Mouse (Mus musculus) C2C12 (cell line): ENCODE measurements around the gene Ncapg. TPM values are rescaled to one million over a fixed set of nuclear protein-coding genes. Genes with fewer than 3 reads are reported as not detected.

Source experiments
- H3K27me3 ChIP-seq: one replicate; pipeline ENCODE4 v1.6.1; 2011; ENCODE audit not compliant: control insufficient read depth, insufficient read depth, insufficient read length
- H3K36me3 ChIP-seq: one replicate; pipeline ENCODE4 v1.6.1; 2011; ENCODE audit not compliant: control insufficient read depth, insufficient read depth
- H3K4me3 ChIP-seq: one replicate; pipeline ENCODE4 v1.5.1; 2011; ENCODE audit warnings: mild to moderate bottlenecking, control low read depth; ENCODE audit not compliant: poor library complexity, insufficient read depth, severe bottlenecking
- H3K79me2 ChIP-seq: one replicate; pipeline ENCODE4 v1.6.1; 2011; ENCODE audit not compliant: control insufficient read depth, insufficient read depth
- H3K79me3 ChIP-seq: one replicate; pipeline ENCODE4 v1.6.1; 2011; ENCODE audit warnings: low read depth, control low read depth
- H3ac ChIP-seq: one replicate; pipeline ENCODE3; 2011; ENCODE audit warnings: low read depth; ENCODE audit not compliant: control insufficient read depth, insufficient read length
- CEBPB ChIP-seq: IDR thresholded peaks from one replicate; pipeline ENCODE4 v1.6.1; 2011; ENCODE audit warnings: low read depth, mild to moderate bottlenecking, control low read depth, moderate library complexity
- CTCF ChIP-seq: IDR thresholded peaks from one replicate; pipeline ENCODE4 v1.5.1; 2011; ENCODE audit not compliant: control insufficient read depth, insufficient read depth, insufficient read length
- FOSL1 ChIP-seq: IDR thresholded peaks from one replicate; pipeline ENCODE4 v1.8.0; 2011; ENCODE audit warnings: mild to moderate bottlenecking, low read length; ENCODE audit not compliant: poor library complexity, insufficient read depth, severe bottlenecking
- MAX ChIP-seq: IDR thresholded peaks from one replicate; pipeline ENCODE4 v1.6.1; 2011; ENCODE audit warnings: mild to moderate bottlenecking, control low read depth
- MYOD1 ChIP-seq: IDR thresholded peaks from one replicate; pipeline ENCODE4 v1.6.1; 2011; ENCODE audit warnings: low read depth; ENCODE audit not compliant: control insufficient read depth, insufficient read length
- MYOG ChIP-seq: IDR thresholded peaks from one replicate; pipeline ENCODE4 v1.6.1; 2011; ENCODE audit not compliant: control insufficient read depth, insufficient read length; ENCODE audit errors: extremely low read depth
- USF1 ChIP-seq: IDR thresholded peaks from one replicate; pipeline ENCODE4 v1.6.1; 2011; ENCODE audit warnings: low read depth, mild to moderate bottlenecking, control low read depth, moderate library complexity
- long read RNA-seq, 2 experiments: library from polyadenylated mRNA; unstranded; transcript quantifications; one replicate each; pipeline ENCODE4 v2.0.0; 2019 to 2020
- polyA plus RNA-seq: library from polyadenylated mRNA; unstranded; fragments of >200 nt; fragmentation: generic; extraction: Trizol; gene quantifications from one replicate; pipeline ENCODE4 v1.2.1, GENCODE M21; 2012; ENCODE audit warnings: missing spikeins

The Ncapg gene
- 11.2 TPM for polyA plus RNA-seq
- long read RNA-seq, experiment 1, transcript Ncapg-201 (21 exons, 3,703 nt) = major isoform, 15 of 48 reads
- long read RNA-seq, experiment 1, partial matches to known transcripts = 22 of 48 reads
- long read RNA-seq, experiment 1, other reads (novel, unspliced or antisense) = 10 of 48 reads
- long read RNA-seq, experiment 2, transcript Ncapg-201 (21 exons, 3,703 nt) = major isoform, 266 of 486 reads
- long read RNA-seq, experiment 2, partial matches to known transcripts = 178 of 486 reads
- long read RNA-seq, experiment 2, other reads (novel, unspliced or antisense) = 41 of 486 reads

- Histone ChIP-seq H3ac (peak within 1 kb of the TSS; percentile 96), H3K36me3 (peaks cover 12% of the 10 kb centered on the region), H3K4me3 (peak within 1 kb of the TSS; percentile 65), H3K79me2 (peaks cover 38% of the 10 kb centered on the region), H3K27me3 (no peaks in the 10 kb centered on the region), H3K79me3 (peaks cover 17% of the 10 kb centered on the region)
- TF ChIP-seq USF1 = no peak
- TF ChIP-seq CEBPB = no peak
- no peak for TF ChIP-seq MYOG
- no peak for TF ChIP-seq CTCF
- no peak for TF ChIP-seq MYOD1
- no peak for TF ChIP-seq FOSL1
- no peak for TF ChIP-seq MAX
These were observed at the start of gene Ncapg for GRCm38 (mm10) chr5:45669598-45670279. Gene Ncapg (plus strand): TSS chr5:45669919.

- no peak for TF ChIP-seq USF1
- no peak for TF ChIP-seq CTCF
- no peak for TF ChIP-seq MYOD1
- no peak for TF ChIP-seq MAX
- TF ChIP-seq MYOG = no peak
- no peak for TF ChIP-seq CEBPB
- no peak for TF ChIP-seq FOSL1
- Histone ChIP-seq H3K4me3 (no peak overlapping the region), H3ac (no peak overlapping the region), H3K79me3 (no peaks in the 10 kb centered on the region), H3K27me3 (no peaks in the 10 kb centered on the region), H3K79me2 (no peaks in the 10 kb centered on the region), H3K36me3 (no peaks in the 10 kb centered on the region)
These were observed 48.2 kb upstream of the Ncapg start for GRCm38 (mm10) chr5:45621511-45621910.

- H3ac ChIP-seq = no peak overlapping the region
- H3K27me3 ChIP-seq = no peaks in the 10 kb centered on the region
- no peaks in the 10 kb centered on the region for H3K79me3 ChIP-seq
- H3K36me3 ChIP-seq = no peaks in the 10 kb centered on the region
- H3K79me2 ChIP-seq = no peaks in the 10 kb centered on the region
- no peak for TF ChIP-seq MAX
- TF ChIP-seq USF1 = no peak
- no peak for TF ChIP-seq MYOD1
- no peak for TF ChIP-seq FOSL1
- no peak for TF ChIP-seq CEBPB
- TF ChIP-seq MYOG = no peak
- TF ChIP-seq CTCF = no peak
- no peak overlapping the region for H3K4me3 ChIP-seq
These were observed 41.9 kb upstream of the Ncapg start for GRCm38 (mm10) chr5:45627771-45628170.

GRCm38 (mm10) chr5:45629470-45629869, 40.2 kb upstream of the Ncapg start:
- Histone ChIP-seq H3K27me3 (no peaks in the 10 kb centered on the region), H3ac (no peak overlapping the region), H3K79me3 (no peaks in the 10 kb centered on the region), H3K36me3 (no peaks in the 10 kb centered on the region), H3K4me3 (no peak overlapping the region), H3K79me2 (no peaks in the 10 kb centered on the region)
- TF ChIP-seq MYOG (no peak), MYOD1 (no peak), CTCF (no peak), MAX (no peak), CEBPB (no peak), FOSL1 (no peak), USF1 (no peak)

GRCm38 (mm10) chr5:45638378-45638777, 31.3 kb upstream of the Ncapg start:
- H3K79me3 ChIP-seq = no peaks in the 10 kb centered on the region
- H3K36me3 ChIP-seq = no peaks in the 10 kb centered on the region
- no peak overlapping the region for H3ac ChIP-seq
- H3K27me3 ChIP-seq = peaks cover 18% of the 10 kb centered on the region
- TF ChIP-seq FOSL1 (no peak), USF1 (no peak), CTCF (no peak), MYOG (no peak)
- no peak overlapping the region for H3K4me3 ChIP-seq
- H3K79me2 ChIP-seq = no peaks in the 10 kb centered on the region
